Mouse (Mus musculus): Measurements from ENCODE around the gene Bsg. TPM values are rescaled to one million over a fixed set of nuclear protein-coding genes. Genes with fewer than 3 reads are reported as not detected.
"Not testable (repeated sequence)": the region's sequence is repeated elsewhere in the genome, so short reads cannot be mapped to it uniquely, and the experiment has no call there.

Bsg gene
- polyA plus RNA-seq, 1 experiment from 2014 or later, result 819 TPM

GRCm38 (mm10) chr10:79697916-79698315 lies 6.4 kb upstream of the Bsg start:
- Histone ChIP-seq H3K27ac (no peak overlapping the region), H3K9me3 (no peaks in the 10 kb centered on the region), H3K36me3 (replicated peaks) (no peaks in the 10 kb centered on the region), H3K4me1 (no peaks in the 10 kb centered on the region), H3K9ac (no peak overlapping the region), H3K27me3 (replicated peaks) (no peaks in the 10 kb centered on the region), H3K4me2 (no peak overlapping the region), H3K4me3 (no peak overlapping the region)
- WGBS, result 79% methylated on average over 6 of the region's 6 CpGs
- ATAC-seq (replicated peaks), result no peak

DNA sequence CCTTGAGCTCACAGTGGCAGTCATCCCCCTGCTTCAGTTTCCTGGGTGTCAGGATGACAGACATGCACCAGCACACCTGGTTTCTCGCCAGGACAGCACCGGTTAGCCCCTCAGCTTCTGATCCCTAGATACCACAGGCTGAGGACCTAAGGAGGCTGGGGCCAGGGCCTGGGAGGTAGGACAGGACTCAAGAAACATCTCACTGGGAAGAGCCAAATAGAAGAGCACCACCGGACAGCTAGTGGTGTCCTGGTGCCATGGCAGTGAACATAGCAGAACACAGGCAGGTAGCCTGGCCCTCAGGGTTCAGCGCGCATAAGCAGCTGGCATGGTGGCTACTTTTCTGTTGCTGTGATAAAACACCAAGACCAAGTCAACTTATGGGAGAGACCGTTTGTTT lies 5.8 kb upstream of the Bsg start:
- no peaks in the 10 kb centered on the region for H3K4me1 ChIP-seq
- H3K4me3 ChIP-seq, result no peak overlapping the region
- no peaks in the 10 kb centered on the region for H3K36me3 ChIP-seq (replicated peaks)
- H3K27me3 ChIP-seq (replicated peaks), result no peaks in the 10 kb centered on the region
- H3K9me3 ChIP-seq, result no peaks in the 10 kb centered on the region
- no peak for ATAC-seq (replicated peaks)
- H3K9ac ChIP-seq, result no peak overlapping the region
- no peak overlapping the region for H3K4me2 ChIP-seq
- 94% methylated on average over 6 of the region's 6 CpGs for WGBS
- H3K27ac ChIP-seq, result no peak overlapping the region

DNA sequence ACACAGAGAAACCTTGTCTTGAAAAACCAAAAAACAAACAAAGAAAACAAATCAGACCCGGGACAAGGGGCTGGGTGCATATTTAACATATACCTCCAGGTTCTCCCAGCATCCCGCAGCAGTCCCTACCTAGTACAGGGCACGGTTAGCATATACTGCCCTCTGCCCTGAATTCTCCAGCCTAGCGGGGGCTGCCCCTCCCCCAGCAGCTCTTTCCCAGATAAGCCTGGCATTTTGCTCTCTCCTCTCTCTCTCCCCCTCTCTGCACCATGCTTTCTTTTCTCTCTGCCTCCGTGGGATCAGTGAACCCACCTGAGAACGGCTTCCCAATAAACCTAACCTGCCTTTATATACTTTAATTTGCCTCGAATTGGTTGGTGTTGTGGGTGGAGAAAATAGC lies 3.6 kb upstream of the Bsg start:
- Histone ChIP-seq H3K36me3 (replicated peaks) (no peaks in the 10 kb centered on the region), H3K4me2 (no peak overlapping the region), H3K4me3 (no peak overlapping the region), H3K4me1 (peaks cover 8% of the 10 kb centered on the region), H3K9ac (no peak overlapping the region), H3K9me3 (no peaks in the 10 kb centered on the region), H3K27me3 (replicated peaks) (no peaks in the 10 kb centered on the region), H3K27ac (no peak overlapping the region)
- no peak for ATAC-seq (replicated peaks)
- WGBS, result 53% methylated on average over 7 of the region's 7 CpGs

- Histone ChIP-seq H3K4me2 (no peak overlapping the region), H3K4me3 (no peak overlapping the region), H3K36me3 (replicated peaks) (no peaks in the 10 kb centered on the region), H3K9ac (no peak overlapping the region), H3K9me3 (no peaks in the 10 kb centered on the region), H3K27ac (no peak overlapping the region), H3K27me3 (replicated peaks) (no peaks in the 10 kb centered on the region), H3K4me1 (peaks cover 17% of the 10 kb centered on the region)
- WGBS, result 71% methylated on average over 10 of the region's 10 CpGs
- no peak for ATAC-seq (replicated peaks)
These were observed 2.7 kb upstream of the Bsg start for GRCm38 (mm10) chr10:79701443-79702129.

DNA sequence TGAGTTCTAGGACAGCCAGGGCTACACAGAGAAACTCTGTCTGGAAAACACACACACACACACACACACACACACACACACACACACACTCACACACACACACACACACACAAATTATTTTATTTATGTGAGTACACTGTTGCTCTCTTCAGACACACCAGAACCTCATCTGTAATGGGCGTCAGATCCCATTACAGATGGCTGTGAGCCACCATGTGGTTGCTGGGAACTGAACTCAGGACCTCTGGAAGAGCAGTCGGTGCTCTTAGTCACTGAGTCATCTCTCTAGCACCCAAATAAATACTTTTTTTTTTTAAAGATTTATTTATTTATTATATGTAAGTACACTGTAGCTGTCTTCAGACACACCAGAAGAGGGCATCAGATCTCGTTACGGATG lies 1.3 kb upstream of the Bsg start:
- ATAC-seq (replicated peaks); H3K9ac ChIP-seq; H3K4me2 ChIP-seq; H3K27me3 ChIP-seq (replicated peaks); H3K36me3 ChIP-seq (replicated peaks); H3K4me3 ChIP-seq; H3K9me3 ChIP-seq; H3K27ac ChIP-seq: not testable (repeated sequence)
- peaks cover 30% of the 10 kb centered on the region for H3K4me1 ChIP-seq
- 82% methylated on average over 4 of the region's 4 CpGs for WGBS

- H3K4me1 ChIP-seq, result peaks cover 30% of the 10 kb centered on the region
- peak overlapping the region; percentile 38; the same call in 1 of the 2 replicates for H3K9ac ChIP-seq
- peak overlapping the region; percentile 85 for H3K27ac ChIP-seq
- peak overlapping the region; percentile 65 for H3K4me3 ChIP-seq
- no peaks in the 10 kb centered on the region for H3K27me3 ChIP-seq (replicated peaks)
- 75% methylated on average over 10 of the region's 10 CpGs for WGBS
- ATAC-seq (replicated peaks), result peak; percentile 10; the same call in 1 of the 2 replicates
- H3K36me3 ChIP-seq (replicated peaks), result no peaks in the 10 kb centered on the region
- no peaks in the 10 kb centered on the region for H3K9me3 ChIP-seq
- peak overlapping the region; percentile 85 for H3K4me2 ChIP-seq
These were observed 750 bp upstream of the Bsg start for GRCm38 (mm10) chr10:79703541-79703940.

DNA sequence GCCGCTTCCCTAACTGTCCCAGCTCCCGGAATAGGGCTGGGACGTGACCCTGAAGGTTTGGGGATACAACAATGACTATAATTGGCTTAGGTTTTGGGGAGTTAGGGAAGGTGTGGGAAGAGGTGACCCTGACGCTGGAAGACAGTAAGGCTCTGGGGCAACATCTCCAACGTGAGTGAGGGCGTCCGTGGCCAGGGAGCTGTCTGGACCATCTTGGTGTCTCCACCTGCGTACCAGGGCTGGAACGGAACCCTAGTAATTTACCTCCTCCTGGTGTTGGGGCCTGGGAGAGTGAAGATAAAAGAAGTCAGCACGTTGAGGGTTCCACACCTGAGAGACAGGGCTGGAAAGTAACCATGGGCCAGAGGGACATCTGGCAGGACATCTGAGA lies 674 bp downstream of the Bsg start:
- peak overlapping the region; percentile 76 for H3K9ac ChIP-seq
- peak overlapping the region; percentile 85 for H3K4me2 ChIP-seq
- H3K9me3 ChIP-seq, result no peaks in the 10 kb centered on the region
- H3K27ac ChIP-seq, result peak overlapping the region; percentile 85
- ATAC-seq (replicated peaks), result no peak
- no peaks in the 10 kb centered on the region for H3K27me3 ChIP-seq (replicated peaks)
- H3K36me3 ChIP-seq (replicated peaks), result peaks cover under 1% of the 10 kb centered on the region; the same call in 1 of the 2 replicates
- 6% methylated on average over 10 of the region's 10 CpGs for WGBS
- peaks cover 30% of the 10 kb centered on the region for H3K4me1 ChIP-seq
- peak overlapping the region; percentile 65 for H3K4me3 ChIP-seq

DNA sequence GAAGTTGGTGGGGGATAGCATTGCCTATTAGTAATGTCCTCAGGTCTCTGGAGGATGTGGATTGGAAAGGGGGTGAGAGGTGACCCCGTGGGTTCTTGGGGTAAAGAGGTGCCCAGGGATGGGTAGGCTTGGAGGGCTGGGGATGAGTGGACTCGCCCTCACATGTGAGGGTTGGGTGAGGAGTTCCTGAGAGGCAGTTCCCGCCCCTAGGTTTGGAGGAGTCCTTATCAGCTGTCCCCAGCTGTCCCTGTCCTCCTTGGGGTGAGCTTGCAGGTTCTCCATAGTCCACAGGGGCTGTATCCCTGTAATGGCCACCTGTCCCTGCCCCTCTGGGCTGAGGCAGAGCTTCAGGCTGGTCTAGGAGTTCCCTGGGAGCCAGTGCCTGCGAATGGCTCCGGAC lies 1.7 kb downstream of the Bsg start:
- H3K4me3 ChIP-seq, result peak overlapping the region; percentile 65
- 79% methylated on average over 5 of the region's 5 CpGs for WGBS
- no peaks in the 10 kb centered on the region for H3K27me3 ChIP-seq (replicated peaks)
- H3K4me2 ChIP-seq, result peak overlapping the region; percentile 85
- H3K27ac ChIP-seq, result no peak overlapping the region
- H3K9me3 ChIP-seq, result no peaks in the 10 kb centered on the region
- ATAC-seq (replicated peaks), result no peak
- peaks cover 30% of the 10 kb centered on the region for H3K4me1 ChIP-seq
- peaks cover 10% of the 10 kb centered on the region for H3K36me3 ChIP-seq (replicated peaks)
- H3K9ac ChIP-seq, result peak overlapping the region; percentile 76

GRCm38 (mm10) chr10:79706406-79707094 lies 2.3 kb downstream of the Bsg start:
- no peak for ATAC-seq (replicated peaks)
- Histone ChIP-seq H3K36me3 (replicated peaks) (peaks cover 16% of the 10 kb centered on the region), H3K9ac (peak overlapping the region; percentile 76), H3K27ac (no peak overlapping the region), H3K9me3 (no peaks in the 10 kb centered on the region), H3K4me3 (peak overlapping the region; percentile 65; the same call in 1 of the 2 replicates), H3K4me2 (peak overlapping the region; percentile 85), H3K4me1 (peaks cover 30% of the 10 kb centered on the region), H3K27me3 (replicated peaks) (no peaks in the 10 kb centered on the region)
- 88% methylated on average over 5 of the region's 5 CpGs for WGBS

DNA sequence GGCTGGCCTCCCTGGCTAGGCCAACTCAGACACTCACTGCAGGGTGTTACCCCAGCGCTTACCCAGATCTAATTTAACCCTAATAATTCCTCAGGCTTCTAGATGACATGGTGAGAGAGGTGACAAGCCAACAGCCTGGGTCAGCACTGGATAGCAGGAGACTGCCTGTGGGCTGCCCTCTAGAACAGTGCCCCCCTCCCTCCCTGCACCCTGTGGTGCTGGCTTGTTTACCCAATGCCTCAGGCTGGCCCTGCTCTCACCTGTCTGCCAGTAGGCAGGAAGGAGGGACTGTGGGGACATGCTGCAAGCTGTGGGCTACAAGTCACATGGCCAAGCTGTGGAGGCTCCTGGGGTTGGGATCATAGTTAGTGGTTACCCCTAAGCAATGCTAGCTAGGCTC lies 2.9 kb downstream of the Bsg start:
- Histone ChIP-seq H3K4me2 (peak overlapping the region; percentile 85), H3K9ac (no peak overlapping the region), H3K9me3 (no peaks in the 10 kb centered on the region), H3K27me3 (replicated peaks) (no peaks in the 10 kb centered on the region), H3K27ac (no peak overlapping the region), H3K36me3 (replicated peaks) (peaks cover 22% of the 10 kb centered on the region), H3K4me1 (peaks cover 30% of the 10 kb centered on the region), H3K4me3 (no peak overlapping the region)
- 79% methylated on average over 1 of the region's 1 CpGs for WGBS
- no peak for ATAC-seq (replicated peaks)

DNA sequence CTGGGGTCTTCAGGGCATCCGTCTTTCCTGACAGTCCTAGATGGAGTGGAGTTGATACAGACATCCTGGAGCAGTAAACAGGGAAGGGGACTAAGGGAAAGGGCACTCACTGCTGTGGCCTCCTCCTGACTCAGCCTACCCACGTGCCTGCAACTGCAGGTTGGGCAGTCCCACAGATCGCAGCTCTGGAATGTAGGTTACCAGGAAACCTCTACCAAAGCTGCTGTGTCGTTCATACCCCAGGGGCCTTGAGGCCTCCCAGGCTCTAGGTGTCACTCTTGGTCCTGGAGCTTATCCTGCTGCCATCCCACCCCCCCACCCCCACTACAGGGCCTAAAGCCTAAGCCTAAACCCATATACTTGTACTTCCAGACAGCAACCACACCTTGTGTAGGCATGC lies 3.5 kb downstream of the Bsg start:
- Histone ChIP-seq H3K27ac (no peak overlapping the region), H3K36me3 (replicated peaks) (peaks cover 22% of the 10 kb centered on the region), H3K9ac (no peak overlapping the region), H3K4me2 (0 out of 2 replicates have a peak overlapping the region, but pooled peaks have one; percentile 14), H3K27me3 (replicated peaks) (no peaks in the 10 kb centered on the region), H3K9me3 (no peaks in the 10 kb centered on the region), H3K4me3 (no peak overlapping the region), H3K4me1 (peaks cover 30% of the 10 kb centered on the region)
- WGBS, result 79% methylated on average over 4 of the region's 4 CpGs
- no peak for ATAC-seq (replicated peaks)

- 91% methylated on average over 21 of the region's 21 CpGs for WGBS
- peaks cover 22% of the 10 kb centered on the region for H3K36me3 ChIP-seq (replicated peaks)
- peaks cover 30% of the 10 kb centered on the region for H3K4me1 ChIP-seq
- no peak overlapping the region for H3K9ac ChIP-seq
- no peaks in the 10 kb centered on the region for H3K27me3 ChIP-seq (replicated peaks)
- H3K4me3 ChIP-seq, result no peak overlapping the region
- no peak for ATAC-seq (replicated peaks)
- H3K4me2 ChIP-seq, result no peak overlapping the region
- H3K9me3 ChIP-seq, result no peaks in the 10 kb centered on the region
- no peak overlapping the region for H3K27ac ChIP-seq
These were observed 4.4 kb downstream of the Bsg start for GRCm38 (mm10) chr10:79708668-79709067.

DNA sequence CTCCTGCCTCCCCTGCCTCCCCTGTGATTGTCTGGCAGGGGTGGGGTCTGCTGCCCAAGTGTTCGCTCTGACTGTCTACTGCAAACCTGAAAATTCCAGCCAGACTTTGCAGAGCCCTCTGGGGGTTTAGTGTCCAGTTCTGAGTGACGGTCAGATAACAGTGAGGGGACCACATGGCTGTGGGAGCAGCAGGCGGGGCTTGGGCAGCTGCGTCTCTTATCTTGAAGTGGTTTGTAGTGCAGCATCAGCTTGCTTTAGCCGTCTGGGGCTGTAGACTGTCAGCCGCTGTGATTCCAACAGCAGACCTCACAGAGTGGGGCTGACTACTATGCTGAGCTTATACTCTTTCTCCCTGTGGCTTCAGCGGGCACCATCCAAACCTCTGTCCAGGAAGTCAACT lies 5.0 kb downstream of the Bsg start:
- no peak overlapping the region for H3K4me2 ChIP-seq
- H3K4me1 ChIP-seq, result peaks cover 30% of the 10 kb centered on the region
- no peaks in the 10 kb centered on the region for H3K27me3 ChIP-seq (replicated peaks)
- no peak for ATAC-seq (replicated peaks)
- H3K4me3 ChIP-seq, result no peak overlapping the region
- H3K36me3 ChIP-seq (replicated peaks), result peaks cover 22% of the 10 kb centered on the region
- no peak overlapping the region for H3K27ac ChIP-seq
- no peak overlapping the region for H3K9ac ChIP-seq
- 83% methylated on average over 7 of the region's 7 CpGs for WGBS
- H3K9me3 ChIP-seq, result no peaks in the 10 kb centered on the region
